Mouse (Mus musculus): ENCODE data around the gene Ttc30a1. TPM values are rescaled to one million over a fixed set of nuclear protein-coding genes. Genes with fewer than 3 reads are reported as not detected.
"Not testable (repeated sequence)": the region's sequence is repeated elsewhere in the genome, so short reads cannot be mapped to it uniquely, and the experiment has no call there.

The Ttc30a1 gene
- polyA plus RNA-seq, 1 experiment, result 1.5 TPM

DNA sequence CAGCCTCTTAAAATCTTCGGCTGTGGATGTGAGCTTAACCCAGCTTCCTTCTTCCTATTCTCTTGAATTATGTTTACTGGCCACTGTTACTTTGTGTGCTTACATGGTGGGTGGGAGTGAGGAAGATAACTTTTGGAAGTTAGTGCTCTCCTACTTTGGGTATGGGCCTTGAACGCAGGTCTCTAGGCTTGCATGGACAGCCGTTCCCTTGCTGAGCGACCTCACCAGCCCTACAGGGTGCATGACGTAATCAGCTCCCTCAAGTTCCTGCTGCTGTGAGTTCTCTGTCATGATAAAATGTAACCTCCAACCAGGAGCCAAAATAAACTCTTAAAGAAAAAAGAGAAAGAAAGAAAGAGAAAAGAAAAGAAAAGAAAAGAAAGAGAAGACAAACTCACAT is 17.7 kb downstream of the Ttc30a1 start:
- no peak overlapping the region for H3K27ac ChIP-seq (replicated peaks; ENCODE audit: low read depth, low read length)
- peaks cover 8% of the 10 kb centered on the region for H3K4me1 ChIP-seq (ENCODE audit: control insufficient read depth, insufficient read depth, insufficient read length, low read length)
- peak overlapping the region; percentile 39; the same call in 1 of the 2 replicates for H3K4me3 ChIP-seq (ENCODE audit: insufficient read depth, low read depth, low read length)

GRCm38 (mm10) chr2:75963211-75963840 is 18.4 kb downstream of the Ttc30a1 start:
- no peak overlapping the region for H3K27ac ChIP-seq (replicated peaks; ENCODE audit: low read depth, low read length)
- H3K4me3 ChIP-seq (ENCODE audit: insufficient read depth, low read depth, low read length), result no peak overlapping the region
- peaks cover 8% of the 10 kb centered on the region for H3K4me1 ChIP-seq (ENCODE audit: control insufficient read depth, insufficient read depth, insufficient read length, low read length)

DNA sequence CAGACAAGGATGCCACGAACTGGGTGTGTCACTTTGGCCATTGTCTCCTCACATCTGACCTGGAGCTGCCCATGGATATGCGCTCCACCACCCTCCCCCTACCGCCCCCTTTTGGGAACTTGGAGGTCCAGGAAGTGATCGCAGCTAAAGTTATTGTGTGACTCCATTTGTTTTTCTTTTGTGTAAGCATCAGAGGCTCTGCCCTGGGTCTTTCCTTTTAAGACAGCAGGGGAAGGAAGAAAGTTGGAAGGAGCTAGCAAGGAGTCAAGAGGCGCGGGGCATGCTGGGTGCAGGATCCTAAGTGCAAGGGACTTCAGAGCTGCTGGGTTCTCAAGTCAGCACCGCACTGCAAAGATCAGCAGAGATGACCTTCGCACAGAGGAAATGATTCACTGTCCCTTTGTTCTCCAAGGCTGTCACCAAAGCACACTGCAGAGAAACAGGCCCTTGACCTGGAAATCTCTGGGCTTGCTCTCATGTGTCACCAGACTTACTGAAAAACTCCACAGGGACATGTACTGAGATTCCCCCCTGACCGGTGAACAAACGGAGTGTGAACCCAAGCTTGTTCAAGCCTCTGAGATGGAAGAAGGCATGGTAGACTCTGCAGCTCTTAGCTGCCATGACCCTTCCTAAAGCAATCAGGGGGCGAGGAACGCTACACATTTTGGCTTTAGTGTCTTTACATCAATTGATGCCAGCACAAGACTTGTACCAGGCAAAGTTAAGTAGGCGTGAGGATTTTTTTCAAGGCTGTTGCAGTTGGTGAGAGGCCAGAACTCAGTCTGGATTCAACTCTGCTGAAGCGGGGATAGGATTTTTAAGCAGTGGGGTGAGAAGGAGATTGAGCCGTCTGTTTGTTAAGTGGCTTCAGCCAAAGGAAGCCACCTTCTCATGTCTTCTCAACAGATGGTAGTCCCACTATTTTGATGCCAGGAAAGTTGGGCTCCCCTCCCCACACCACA is 21.1 kb downstream of the Ttc30a1 start:
- Histone ChIP-seq H3K4me3 (ENCODE audit: insufficient read depth, low read depth, low read length) (no peak overlapping the region), H3K4me1 (ENCODE audit: control insufficient read depth, insufficient read depth, insufficient read length, low read length) (peaks cover 8% of the 10 kb centered on the region), H3K27ac (replicated peaks; ENCODE audit: low read depth, low read length) (peak overlapping the region; percentile 72)

DNA sequence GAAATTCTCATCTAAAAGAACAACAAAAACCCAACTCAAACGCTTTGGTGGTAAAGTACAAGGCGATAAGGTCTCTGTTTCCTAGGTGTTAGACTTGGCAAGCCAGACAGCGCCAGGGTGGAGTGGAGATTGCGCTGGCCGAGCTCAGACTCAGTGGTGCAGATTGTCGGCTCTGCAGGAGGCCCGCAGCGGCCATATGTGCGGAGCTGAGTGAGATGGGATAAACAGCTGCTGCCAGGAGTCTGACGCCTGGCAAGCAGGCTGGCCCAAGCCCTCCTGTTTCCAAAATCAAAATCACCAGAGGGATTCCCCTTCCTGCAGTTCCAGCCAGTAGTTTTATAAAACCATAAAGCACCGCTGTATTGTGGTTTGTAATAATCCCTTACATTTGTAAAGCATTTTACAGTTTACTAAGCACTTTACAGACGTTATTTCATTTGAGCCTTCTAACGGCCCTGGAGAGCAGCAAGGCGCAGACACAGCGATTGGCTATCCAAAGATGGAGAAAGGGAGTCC is 21.9 kb downstream of the Ttc30a1 start:
- Histone ChIP-seq H3K27ac (replicated peaks; ENCODE audit: low read depth, low read length) (peak overlapping the region; percentile 49), H3K4me1 (ENCODE audit: control insufficient read depth, insufficient read depth, insufficient read length, low read length) (peaks cover 8% of the 10 kb centered on the region), H3K4me3 (ENCODE audit: insufficient read depth, low read depth, low read length) (no peak overlapping the region)

GRCm38 (mm10) chr2:75959183-75959849 is 22.5 kb downstream of the Ttc30a1 start:
- Histone ChIP-seq H3K27ac (replicated peaks; ENCODE audit: low read depth, low read length) (peak overlapping the region; percentile 49), H3K4me3 (ENCODE audit: insufficient read depth, low read depth, low read length) (no peak overlapping the region), H3K4me1 (ENCODE audit: control insufficient read depth, insufficient read depth, insufficient read length, low read length) (peaks cover 8% of the 10 kb centered on the region)

GRCm38 (mm10) chr2:75955709-75956108 is 26.1 kb downstream of the Ttc30a1 start:
- Histone ChIP-seq H3K4me1 (ENCODE audit: control insufficient read depth, insufficient read depth, insufficient read length, low read length) (peaks cover 6% of the 10 kb centered on the region), H3K27ac (replicated peaks; ENCODE audit: low read depth, low read length) (no peak overlapping the region), H3K4me3 (ENCODE audit: insufficient read depth, low read depth, low read length) (no peak overlapping the region)

DNA sequence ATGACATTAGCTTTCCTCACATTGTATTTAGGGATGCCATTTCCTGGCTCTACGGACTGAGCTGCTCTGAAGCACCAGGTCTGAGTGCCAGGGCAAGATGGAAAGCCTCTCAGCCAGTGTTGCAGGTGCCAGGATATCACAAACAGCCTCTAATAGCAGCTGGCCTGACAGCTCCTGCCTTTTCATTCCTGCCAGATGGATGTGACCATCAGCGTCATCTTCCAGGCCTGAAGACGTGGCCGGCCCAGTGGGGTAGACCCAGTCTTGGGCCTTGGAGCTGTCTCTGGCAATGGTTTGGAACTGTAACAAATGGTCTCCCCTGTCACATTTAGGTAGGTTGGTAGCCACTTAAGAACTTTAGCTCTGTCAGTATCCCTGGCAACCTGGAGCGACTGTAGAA is 28.4 kb downstream of the Ttc30a1 start:
- no peaks in the 10 kb centered on the region for H3K4me1 ChIP-seq (ENCODE audit: control insufficient read depth, insufficient read depth, insufficient read length, low read length)
- no peak overlapping the region for H3K27ac ChIP-seq (replicated peaks; ENCODE audit: low read depth, low read length)
- no peak overlapping the region for H3K4me3 ChIP-seq (ENCODE audit: insufficient read depth, low read depth, low read length)

- Histone ChIP-seq H3K4me3 (ENCODE audit: insufficient read depth, low read depth, low read length) (no peak overlapping the region), H3K27ac (replicated peaks; ENCODE audit: low read depth, low read length) (no peak overlapping the region), H3K4me1 (ENCODE audit: control insufficient read depth, insufficient read depth, insufficient read length, low read length) (no peaks in the 10 kb centered on the region)
These were observed 31.1 kb downstream of the Ttc30a1 start for GRCm38 (mm10) chr2:75950685-75951084.

DNA sequence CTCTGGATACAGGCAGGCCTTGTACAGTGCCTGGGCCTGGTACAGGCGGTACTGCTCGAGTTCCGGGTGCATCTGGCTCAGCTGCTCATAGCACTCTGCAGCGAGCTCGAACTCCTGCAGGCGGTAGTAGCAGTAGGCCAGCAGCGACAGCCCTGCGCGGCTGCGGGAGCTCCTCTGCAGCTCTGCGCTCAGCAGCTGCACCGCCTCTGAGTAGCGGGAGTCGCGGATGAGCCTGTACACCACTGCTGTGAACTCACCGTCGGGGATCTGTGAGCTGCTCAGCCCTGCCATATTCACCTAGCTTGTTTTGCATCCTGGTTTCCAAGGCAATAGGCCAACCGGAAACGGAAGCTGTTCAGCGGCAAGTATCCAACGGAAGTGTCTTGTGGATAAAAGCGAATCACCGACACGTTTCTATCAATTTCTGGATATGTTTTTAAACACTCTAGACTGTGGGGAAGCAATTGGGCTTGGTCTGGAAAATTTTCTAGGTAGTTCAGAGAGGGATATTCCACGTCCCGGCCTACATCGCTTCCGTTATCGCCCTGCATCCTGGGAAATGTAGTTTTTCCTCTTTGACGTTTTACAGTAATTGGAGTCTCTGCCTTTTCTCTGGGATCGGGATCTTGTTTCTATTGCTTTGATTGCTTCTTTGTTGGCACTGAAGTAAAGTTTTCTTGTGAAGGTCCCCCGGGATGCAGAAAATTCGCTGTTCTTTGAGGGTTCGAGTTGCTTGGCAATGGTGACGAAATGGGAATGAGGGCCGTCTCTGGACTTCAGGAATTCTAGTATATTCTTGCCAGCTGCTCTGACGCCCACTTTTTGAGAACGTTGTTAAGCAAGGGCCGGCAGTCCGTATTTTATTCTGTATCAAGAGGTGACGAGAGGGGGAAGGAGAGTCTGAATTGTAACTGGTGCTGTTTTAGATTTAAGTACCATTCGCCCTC is 43.4 kb downstream of the Ttc30a1 start, which contains the start of gene Ttc30b:
Ttc30b (minus strand) TSS at position 469 of the 947 bp plus-strand sequence.
- H3K4me1 ChIP-seq (ENCODE audit: control insufficient read depth, insufficient read depth, insufficient read length, low read length), result no peaks in the 10 kb centered on the region
- peak within 1 kb of the TSS; percentile 81 for H3K4me3 ChIP-seq (ENCODE audit: insufficient read depth, low read depth, low read length)
- H3K27ac ChIP-seq (replicated peaks; ENCODE audit: low read depth, low read length), result peak within 1 kb of the TSS; percentile 96

- H3K4me3 ChIP-seq (ENCODE audit: insufficient read depth, low read depth, low read length), result peak overlapping the region; percentile 81
- H3K27ac ChIP-seq (replicated peaks; ENCODE audit: low read depth, low read length); H3K4me1 ChIP-seq (ENCODE audit: control insufficient read depth, insufficient read depth, insufficient read length, low read length): not testable (repeated sequence)
These were observed 44.1 kb downstream of the Ttc30a1 start for GRCm38 (mm10) chr2:75937520-75938116.

DNA sequence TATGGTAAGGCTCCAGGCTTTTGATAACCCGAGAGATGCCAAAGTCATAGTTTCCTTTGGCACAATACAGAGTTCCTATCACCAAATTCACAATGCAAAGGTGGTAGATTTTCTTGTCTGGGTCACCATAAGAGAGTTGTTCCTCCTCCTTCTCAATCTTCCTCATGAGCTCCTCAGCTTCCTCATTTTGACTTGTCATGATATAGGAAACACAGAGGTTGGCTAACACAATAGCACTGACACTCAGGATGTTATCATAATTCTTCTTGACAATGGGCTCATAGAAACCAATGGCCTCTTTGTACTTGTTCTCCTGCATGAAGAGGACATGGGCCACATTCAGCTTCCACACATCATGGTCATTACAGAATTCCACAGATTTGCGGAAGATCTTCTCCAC is 45.1 kb downstream of the Ttc30a1 start:
- not testable (repeated sequence) for H3K4me3 ChIP-seq (ENCODE audit: insufficient read depth, low read depth, low read length); H3K4me1 ChIP-seq (ENCODE audit: control insufficient read depth, insufficient read depth, insufficient read length, low read length); H3K27ac ChIP-seq (replicated peaks; ENCODE audit: low read depth, low read length)

- no peak overlapping the region for H3K27ac ChIP-seq (replicated peaks; ENCODE audit: low read depth, low read length)
These were observed 48.2 kb downstream of the Ttc30a1 start for GRCm38 (mm10) chr2:75933541-75933940.

GRCm38 (mm10) chr2:75930941-75931340 is 50.8 kb downstream of the Ttc30a1 start:
- Histone ChIP-seq H3K4me3 (ENCODE audit: insufficient read depth, low read depth, low read length) (no peak overlapping the region), H3K4me1 (ENCODE audit: control insufficient read depth, insufficient read depth, insufficient read length, low read length) (no peaks in the 10 kb centered on the region), H3K27ac (replicated peaks; ENCODE audit: low read depth, low read length) (no peak overlapping the region)

More at GRCm38 (mm10) chr2:75933541-75933940, 48.2 kb downstream of the Ttc30a1 start:
- Histone ChIP-seq H3K4me3 (ENCODE audit: insufficient read depth, low read depth, low read length) (no peak overlapping the region), H3K4me1 (ENCODE audit: control insufficient read depth, insufficient read depth, insufficient read length, low read length) (no peaks in the 10 kb centered on the region)
